Comparison of ENCODE assay signal across 8 mouse cellular contexts in genomic region chr11:47658135-47658534, GRCm38 (mm10).
A peak's percentile ranks its signal among the peaks of the same experiment; 100 is the strongest.
DNase-seq lines count a peak whose midpoint lies in the region; ATAC-seq and TF ChIP-seq lines count a peak whose summit lies in the region.

No protein-coding gene starts in this region.

- 0% methylated on average over 1 of the region's 1 CpGs for WGBS in liver, postnatal 0 days (ENCODE audit: insufficient replicate concordance)

- H3K4me2 ChIP-seq in liver, postnatal 0 days (ENCODE audit: low read depth, low read length), result no peak overlapping the region

- no peak for TF ChIP-seq EP300 in liver, postnatal 0 days (IDR thresholded peaks at IDR 0.05; ENCODE audit: low read depth)

- ATAC-seq in G1E (ENCODE audit: extremely low read depth, insufficient number of reproducible peaks, low FRiP score, poor library complexity, severe bottlenecking), result no peak
- ATAC-seq in common myeloid progenitor, adult 5-6 weeks (replicated peaks; ENCODE audit: low read depth, poor library complexity, severe bottlenecking), result peak; percentile 58
- no peak for ATAC-seq in liver, postnatal 0 days

- H3K4me3 ChIP-seq in G1E (ENCODE audit: low read depth, low read length), result no peak overlapping the region
- H3K4me3 ChIP-seq in liver, postnatal 0 days (ENCODE audit: low read depth, low read length), result no peak overlapping the region

- no peaks in the 10 kb centered on the region for H3K4me1 ChIP-seq in G1E (ENCODE audit: insufficient read depth, low read depth, low read length)
- no peaks in the 10 kb centered on the region for H3K4me1 ChIP-seq in liver, postnatal 0 days (ENCODE audit: insufficient read depth)

- peak; percentile 65 for TF ChIP-seq CTCF in G1E (IDR thresholded peaks at IDR 0.05; ENCODE audit: low read depth, low read length)
- TF ChIP-seq CTCF in liver, postnatal 0 days (IDR thresholded peaks at IDR 0.05; ENCODE audit: low read depth), result peak; percentile 71

- H3K27me3 ChIP-seq in G1E (ENCODE audit: insufficient read depth, low read length), result no peaks in the 10 kb centered on the region
- no peaks in the 10 kb centered on the region for H3K27me3 ChIP-seq in liver, postnatal 0 days (ENCODE audit: insufficient read depth, low read length)

- H3K9ac ChIP-seq in liver, postnatal 0 days (replicated peaks), result no peak overlapping the region

- DNase-seq in cerebellum, adult 11 months, result peak; percentile 1
- DNase-seq in cerebellum, adult 9-11 months, result no peak
- DNase-seq in layer of hippocampus, postnatal 10 days (ENCODE audit: low spot score in 2 of 2), result peak; percentile 20 to 38
- no peak for DNase-seq in layer of hippocampus, postnatal 36 days
- DNase-seq in G1E (ENCODE audit: low spot score), result no peak
- DNase-seq in liver, postnatal 0 days, result peak; percentile 63
- DNase-seq in thymus, postnatal 36 days, result peak; percentile 13 to 17

- H3K9me3 ChIP-seq in G1E (replicated peaks), result no peaks in the 10 kb centered on the region
- H3K9me3 ChIP-seq in liver, postnatal 0 days (ENCODE audit: low read length), result no peaks in the 10 kb centered on the region

- no peak overlapping the region for H3K27ac ChIP-seq in liver, postnatal 0 days (ENCODE audit: low read depth)

- no peaks in the 10 kb centered on the region for H3K36me3 ChIP-seq in G1E (replicated peaks)
- no peaks in the 10 kb centered on the region for H3K36me3 ChIP-seq in liver, postnatal 0 days (replicated peaks; ENCODE audit: insufficient read depth, low read length)

Comparison
In these comparisons a context has a peak if more than half of its experiments do, and no peak if none do; other contexts are left out.
1. DNase-seq: peak in cerebellum, adult 11 months (single experiment), layer of hippocampus, postnatal 10 days (2 of 2), liver, postnatal 0 days (single experiment) and thymus, postnatal 36 days (2 of 2); none in cerebellum, adult 9-11 months (single experiment), layer of hippocampus, postnatal 36 days (0 of 2) and G1E (single experiment).